Mouse (Mus musculus) neural tube, embryonic 10.5 days (tissue): ENCODE results near the gene Mdh1b.
A peak's percentile ranks its signal among the peaks of the same experiment; 100 is the strongest.

Experiments used
- DNase-seq: peaks from one replicate; pipeline ENCODE4 v3.0.0-alpha.2; 2017; ENCODE audit warnings: low spot score; ENCODE audit errors: extremely low spot score

The Mdh1b gene

GRCm38 (mm10) chr1:63730240-63730771 lies at the start of gene Mdh1b, which contains the start of gene Fastkd2:
Gene Mdh1b (minus strand): TSS chr1:63730318.
Gene Fastkd2 (plus strand): TSS chr1:63730614.
- DNase-seq, result peak; percentile 82

GRCm38 (mm10) chr1:63776902-63777630 lies 46.9 kb upstream of the Mdh1b start:
- no peak for DNase-seq

- DNase-seq, result no peak
Observed at GRCm38 (mm10) chr1:63776396-63776795, 46.3 kb upstream of the Mdh1b start.

DNA sequence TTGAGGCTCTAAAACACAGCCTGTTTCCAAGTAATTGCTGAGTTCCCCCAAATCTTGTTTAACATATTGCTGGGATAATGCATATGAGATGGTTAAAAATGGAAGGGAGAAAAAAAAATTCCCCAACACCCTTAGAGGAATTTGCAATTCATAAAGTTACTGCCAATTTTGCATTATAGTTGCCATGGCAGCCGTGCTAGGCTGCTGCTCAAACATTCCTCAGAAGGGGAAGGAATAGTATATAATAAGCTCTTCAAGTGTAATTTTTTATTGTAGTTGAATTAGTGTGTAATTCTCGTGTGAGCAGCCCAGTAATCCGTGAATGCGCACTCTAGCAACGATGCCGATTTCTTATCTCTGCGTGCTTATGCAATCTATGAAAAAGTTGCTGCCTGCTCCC lies 40.2 kb upstream of the Mdh1b start:
- DNase-seq, result no peak

GRCm38 (mm10) chr1:63769167-63769566 lies 39.0 kb upstream of the Mdh1b start, which contains the start of gene 4933402D24Rik:
Gene 4933402D24Rik (minus strand): TSS chr1:63769267.
- no peak for DNase-seq

DNA sequence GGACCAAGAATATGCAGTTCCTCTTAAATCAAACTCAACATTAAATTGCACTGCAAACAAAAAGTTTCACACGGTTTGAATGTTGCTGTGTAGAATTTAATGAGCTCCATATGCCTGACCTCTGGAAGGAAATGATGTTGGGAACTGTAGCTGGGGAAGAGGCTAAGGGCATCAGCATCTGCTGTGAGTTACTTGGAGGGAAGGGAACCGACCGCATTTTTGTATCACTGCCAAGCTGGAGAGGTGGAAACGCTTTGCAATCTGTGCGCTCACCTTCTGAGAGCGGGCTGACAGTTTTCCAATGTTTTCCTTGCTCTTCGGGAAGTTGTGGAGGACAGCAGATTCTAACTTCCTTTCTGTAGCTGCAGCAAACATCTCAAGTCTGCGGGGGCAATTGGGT lies 38.0 kb upstream of the Mdh1b start:
- no peak for DNase-seq

DNA sequence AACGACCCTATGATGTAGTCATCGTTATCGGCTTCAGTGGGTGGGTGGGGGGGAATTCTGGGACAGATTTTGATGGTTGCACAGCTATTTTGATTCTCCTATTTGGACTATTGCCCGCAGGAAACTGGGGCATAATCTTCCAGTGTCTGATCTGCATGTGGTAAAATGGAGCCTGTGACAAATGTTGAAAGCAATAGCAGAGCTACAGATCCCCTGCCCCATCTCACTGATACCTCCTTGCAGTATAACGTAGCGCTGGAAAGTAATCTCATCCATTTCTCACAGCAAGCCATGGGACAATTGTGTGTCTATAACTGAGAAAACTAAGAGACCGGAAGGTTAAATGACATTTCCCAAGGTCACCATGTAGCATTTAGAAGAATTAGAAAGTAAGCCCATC lies 34.3 kb upstream of the Mdh1b start:
- no peak for DNase-seq

- no peak for DNase-seq
Observed at GRCm38 (mm10) chr1:63763881-63764386, 33.8 kb upstream of the Mdh1b start.

DNA sequence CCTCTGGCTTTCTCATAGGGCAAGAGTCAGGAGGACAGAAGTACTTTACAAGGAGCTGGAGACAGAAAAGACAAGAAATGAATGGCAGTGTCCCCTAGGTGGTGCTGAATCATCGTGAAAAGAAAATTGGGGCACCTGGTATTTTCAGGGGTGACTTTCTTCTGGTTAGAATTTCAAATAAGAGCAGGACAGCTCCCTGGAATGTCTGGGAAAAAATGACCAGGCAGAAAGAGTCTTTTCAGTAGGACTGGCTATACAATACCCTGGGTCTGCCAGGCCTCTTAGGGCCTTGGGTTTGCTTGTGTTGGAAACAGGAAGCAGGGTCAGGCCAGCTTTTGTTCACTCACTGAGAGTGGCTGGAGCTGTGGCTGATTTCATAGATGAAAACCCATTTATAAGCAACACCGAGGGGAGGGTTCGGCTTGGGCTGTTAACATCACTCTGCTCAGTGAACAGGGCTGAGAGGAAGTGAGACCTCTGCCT lies 33.1 kb upstream of the Mdh1b start:
- peak; percentile 63 for DNase-seq

- no peak for DNase-seq
Observed at GRCm38 (mm10) chr1:63756005-63756404, 25.9 kb upstream of the Mdh1b start.

DNA sequence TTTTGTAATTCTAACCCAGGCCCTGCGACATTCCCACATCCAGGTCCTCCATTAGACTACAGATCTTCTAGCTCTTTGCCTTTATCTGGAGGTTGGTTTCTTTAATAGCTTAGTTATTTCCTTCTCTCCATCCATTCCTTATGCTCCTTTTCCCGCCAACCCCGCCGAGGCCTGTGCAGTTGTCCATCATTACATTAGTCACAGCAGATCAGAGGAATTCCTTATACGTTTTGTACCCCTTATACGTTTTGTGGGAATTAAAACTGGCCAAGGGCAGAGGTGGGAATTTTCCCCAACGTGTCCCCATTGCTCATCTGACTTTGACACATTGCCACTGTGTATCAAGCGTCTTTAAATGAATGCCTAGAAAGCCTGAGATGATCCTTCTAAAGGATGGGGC lies 322 bp downstream of the Mdh1b start:
- DNase-seq, result no peak

- DNase-seq, result no peak
Observed at GRCm38 (mm10) chr1:63720161-63720560, 10.0 kb downstream of the Mdh1b start.

DNA sequence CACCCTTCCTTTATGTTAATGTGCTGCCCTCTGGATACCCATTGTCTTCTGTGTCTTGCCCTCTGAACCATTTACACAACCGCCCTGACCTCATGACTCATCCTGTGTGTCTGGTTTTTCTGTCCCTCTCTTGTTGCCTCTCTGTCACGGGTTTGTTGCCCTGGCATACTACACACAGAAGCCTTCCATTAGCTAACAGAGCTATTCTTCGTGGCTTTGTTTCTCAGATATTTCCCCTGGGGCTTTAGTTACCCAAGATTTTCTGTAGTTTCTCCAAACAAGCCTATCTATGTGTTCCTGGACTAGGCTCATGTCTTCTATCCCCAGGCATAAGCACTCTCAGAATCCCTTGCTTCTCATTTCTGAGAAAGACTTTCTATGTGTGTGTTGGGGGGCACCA lies 21.2 kb downstream of the Mdh1b start:
- no peak for DNase-seq

DNA sequence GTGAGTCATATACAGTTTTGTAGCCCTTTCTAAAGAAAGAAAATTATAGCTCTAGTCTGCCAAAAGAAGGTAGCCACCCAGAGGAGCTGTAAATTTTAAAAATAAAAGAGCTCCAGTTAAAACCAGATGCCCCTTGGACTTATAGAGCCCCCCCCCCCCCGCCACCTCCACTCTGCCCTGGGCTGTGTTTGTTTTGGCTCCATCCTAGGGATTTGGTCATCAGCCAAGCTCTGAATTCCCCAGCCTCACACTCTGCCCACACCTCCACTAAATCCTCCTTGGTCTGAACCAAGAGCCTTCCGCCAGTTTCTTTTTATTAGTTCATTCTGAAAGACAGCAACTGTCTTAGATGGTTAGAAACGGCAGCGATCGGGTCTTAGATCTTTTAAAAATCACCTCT lies 24.4 kb downstream of the Mdh1b start:
- DNase-seq, result no peak

GRCm38 (mm10) chr1:63696861-63697260 lies 33.3 kb downstream of the Mdh1b start:
- no peak for DNase-seq

DNA sequence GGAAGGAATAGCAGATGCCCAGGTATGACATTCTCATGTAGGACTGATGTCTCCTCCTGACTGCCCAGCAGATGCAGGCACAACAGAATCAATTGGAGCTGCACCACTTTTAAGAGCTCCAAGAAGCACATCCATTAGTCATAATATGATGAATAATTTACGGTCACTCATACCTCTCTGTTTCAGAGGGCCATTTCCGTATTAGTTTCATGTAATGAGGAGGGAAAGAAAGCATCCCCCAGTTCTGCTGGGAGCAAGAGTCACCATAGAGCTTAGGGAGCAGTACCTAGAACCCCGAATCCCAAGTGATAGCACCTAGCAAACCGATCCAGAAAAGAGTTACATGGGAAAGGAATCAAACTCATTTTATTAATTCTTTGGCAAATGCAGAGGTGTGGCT lies 43.3 kb downstream of the Mdh1b start, which contains the start of gene Dytn:
Gene Dytn (minus strand): TSS at position 101 of the 400 bp plus-strand sequence.
- DNase-seq, result no peak

DNA sequence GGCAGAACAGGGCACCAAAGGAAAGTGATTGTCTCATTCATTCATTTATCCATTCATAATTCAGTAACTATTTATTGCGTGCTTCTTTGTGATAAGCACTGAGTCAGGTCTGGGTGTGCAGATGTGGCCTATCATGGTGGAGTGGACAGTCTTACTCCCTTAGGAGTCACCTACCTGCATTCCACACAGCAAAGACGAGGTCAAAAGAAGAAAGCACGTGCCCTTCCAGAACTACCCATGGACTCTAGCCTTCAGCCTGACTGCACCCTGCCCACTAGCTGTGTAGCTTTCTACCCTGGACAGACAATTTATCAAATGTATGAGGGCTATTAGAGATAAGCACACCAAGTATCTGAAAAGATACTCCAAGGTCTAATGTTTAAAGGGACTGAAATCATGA lies 54.1 kb downstream of the Mdh1b start:
- no peak for DNase-seq

GRCm38 (mm10) chr1:63668852-63669160 lies 61.3 kb downstream of the Mdh1b start:
- no peak for DNase-seq

GRCm38 (mm10) chr1:63667949-63668851 lies 61.9 kb downstream of the Mdh1b start:
- DNase-seq, result no peak

- DNase-seq, result no peak
Observed at GRCm38 (mm10) chr1:63667201-63667948, 62.7 kb downstream of the Mdh1b start.

DNA sequence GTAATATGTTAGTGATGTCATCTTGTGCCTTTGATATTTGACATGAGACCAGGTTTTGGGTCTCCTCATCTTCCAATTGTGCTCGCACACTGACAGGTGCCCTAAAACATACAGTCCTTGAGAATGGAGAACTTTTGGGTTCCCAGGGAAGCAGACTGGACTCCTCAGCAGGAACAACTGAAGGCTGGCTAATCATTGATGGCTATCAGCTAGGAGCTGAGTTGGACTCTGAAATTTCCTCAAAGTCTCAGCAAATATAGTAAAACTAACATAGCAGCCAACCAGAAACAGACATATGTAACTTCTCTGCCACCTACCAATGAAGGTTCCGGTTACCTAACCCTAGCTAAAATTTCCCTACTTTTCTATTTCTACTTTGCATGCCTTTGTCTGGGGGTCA lies 64.0 kb downstream of the Mdh1b start:
- DNase-seq, result no peak
